Mouse (Mus musculus) adrenal gland, postnatal 14 days (tissue): ENCODE results near the gene Trp53i11. TPM values are rescaled to one million over a fixed set of nuclear protein-coding genes. Genes with fewer than 3 reads are reported as not detected.

Source experiments
- DNase-seq: peaks from one replicate; pipeline ENCODE4 v3.0.0; 2021; ENCODE audit warnings: mixed read lengths
- total RNA-seq: library from RNA; stranded (reverse); gene quantifications from 2 replicates; pipeline ENCODE4 v1.2.3, GENCODE M21; 2021

The Trp53i11 gene
- total RNA-seq, 1 experiment from 2014 or later: 70.9 TPM

DNA sequence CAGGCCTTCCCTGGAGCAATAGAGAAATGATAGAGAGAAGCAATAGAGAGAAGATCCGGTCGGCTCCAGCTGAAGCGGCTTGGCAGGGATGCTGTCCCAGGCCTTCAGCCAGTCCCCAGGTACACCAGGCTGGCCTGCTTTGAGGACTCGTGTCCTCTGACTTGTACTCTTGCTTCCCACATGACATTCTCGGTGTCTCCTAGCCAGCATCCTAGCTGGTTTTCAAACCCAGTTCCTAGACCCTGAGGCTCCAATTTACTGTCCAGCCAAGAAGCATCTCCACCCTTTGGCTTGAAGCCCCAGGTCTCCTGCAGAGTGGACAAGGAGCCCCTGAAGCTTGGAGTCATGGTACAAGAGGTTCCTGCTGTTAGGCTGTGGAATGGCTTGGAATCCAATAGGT lies 54.8 kb downstream of the Trp53i11 start:
- no peak for DNase-seq

- no peak for DNase-seq
These were observed 56.2 kb downstream of the Trp53i11 start for GRCm38 (mm10) chr2:93243439-93244089.

DNA sequence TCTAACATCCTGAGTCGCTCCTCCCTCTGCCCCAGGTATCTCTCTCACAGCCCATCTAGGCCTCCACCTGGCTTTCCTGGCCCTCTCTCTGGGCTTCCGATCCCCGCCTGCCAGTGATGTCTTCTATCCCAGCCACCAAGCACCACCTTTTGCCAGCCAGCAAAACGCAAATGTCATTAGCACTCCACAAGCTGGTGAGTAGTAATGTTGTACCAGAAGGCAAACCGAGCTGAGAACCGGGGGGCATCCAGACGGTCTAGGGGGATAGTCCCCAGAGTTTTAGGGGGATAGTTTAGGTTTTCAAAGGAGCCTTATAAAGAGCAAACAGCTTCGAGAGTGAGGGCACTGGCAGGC lies 56.7 kb downstream of the Trp53i11 start:
- DNase-seq: no peak

GRCm38 (mm10) chr2:93249058-93249457 lies 61.7 kb downstream of the Trp53i11 start:
- DNase-seq: no peak

- DNase-seq: no peak
These were observed 63.3 kb downstream of the Trp53i11 start for GRCm38 (mm10) chr2:93250611-93251010.

Other genes with a start within 250 kb of the Trp53i11 start
- gene Prdm11, start 141.4 kb upstream of the Trp53i11 start, total RNA-seq: 40.8 and 45.4 TPM in 2 replicates
- gene Tspan18, start 147.0 kb downstream of the Trp53i11 start, total RNA-seq: 72.2 and 76.9 TPM in 2 replicates